Mouse (Mus musculus) liver, embryonic 14.5 days (tissue): Measurements from ENCODE around the gene Nmi. TPM values are rescaled to one million over a fixed set of nuclear protein-coding genes. Genes with fewer than 3 reads are reported as not detected.

ENCODE experiments used
- ATAC-seq: fragments of 200-750 bp; cut with Nextera tagmentation; 2 replicates; pipeline ENCODE4 v1.8.0; 2017; ENCODE audit warnings: moderate number of reproducible peaks, mild to moderate bottlenecking, moderate library complexity; ENCODE audit not compliant: insufficient read depth
- DNase-seq, 3 experiments: peaks; one replicate each; pipeline ENCODE4 v3.0.0-alpha.2; 2012 to 2013; ENCODE audit warnings: low read depth in 3 of 3, low spot score in 3 of 3
- H3K27ac ChIP-seq: fragments of 300-500 bp; sonication (generic); 2 replicates; pipeline ENCODE4 v1.5.1; 2014; ENCODE audit warnings: moderate library complexity, mild to moderate bottlenecking, control low read depth, inconsistent platforms
- H3K27me3 ChIP-seq: fragments of 300-500 bp; sonication (generic); 2 replicates; pipeline ENCODE4 v1.6.1; 2014; ENCODE audit warnings: mild to moderate bottlenecking, low read length, moderate library complexity; ENCODE audit not compliant: control insufficient read depth, insufficient read depth
- H3K36me3 ChIP-seq: fragments of 300-500 bp; sonication (generic); replicated peaks from 2 replicates; pipeline ENCODE4 v1.6.1; 2014; ENCODE audit warnings: low read depth; ENCODE audit not compliant: control insufficient read depth, insufficient read depth
- H3K4me1 ChIP-seq, 2 experiments: fragments of 200-500 bp in 1 of 2; fragments of 300-500 bp in 1 of 2; sonication (generic) in 1 of 2; replicated peaks; 2 replicates each; pipeline ENCODE4 v1.6.1; 2012 to 2014; ENCODE audit warnings: antibody characterized with exemption in 1 of 2, inconsistent platforms in 1 of 2, low read length in 1 of 2; ENCODE audit not compliant: control insufficient read depth in 2 of 2, insufficient read depth in 2 of 2
- H3K4me2 ChIP-seq: fragments of 300-500 bp; sonication (generic); 2 replicates; pipeline ENCODE4 v1.6.1; 2014; ENCODE audit warnings: low read depth, mild to moderate bottlenecking, control low read depth, moderate library complexity
- H3K4me3 ChIP-seq, 2 experiments: fragments of 200-500 bp in 1 of 2; fragments of 300-500 bp in 1 of 2; sonication (generic) in 1 of 2; 2 replicates each; pipeline ENCODE4 v1.5.1; 2012 to 2014; ENCODE audit warnings: low read depth in 2 of 2, low read length in 2 of 2, mild to moderate bottlenecking in 2 of 2, control low read depth in 1 of 2, inconsistent platforms in 1 of 2, moderate library complexity in 1 of 2; ENCODE audit not compliant: insufficient read depth in 1 of 2
- H3K9ac ChIP-seq: fragments of 300-500 bp; sonication (generic); replicated peaks from 2 replicates; pipeline ENCODE4 v1.6.1; 2014; ENCODE audit warnings: mild to moderate bottlenecking, control low read depth, moderate library complexity
- H3K9me3 ChIP-seq: fragments of 300-500 bp; sonication (generic); 2 replicates; pipeline ENCODE4 v1.6.1; 2016; ENCODE audit warnings: low read length, mixed read lengths; ENCODE audit not compliant: control insufficient read depth
- CTCF ChIP-seq: IDR thresholded peaks from 2 replicates; pipeline ENCODE4 v1.5.1; 2016; ENCODE audit warnings: antibody characterized with exemption, low read depth, control low read depth
- EP300 ChIP-seq: IDR thresholded peaks from 2 replicates; pipeline ENCODE4 v1.6.1; 2016; ENCODE audit warnings: antibody characterized with exemption, low read depth
- WGBS: fragments of 180-500 bp; shearing (Covaris S2); extraction: QIAGEN DNeasy Blood & Tissue Kit; methylation state at CpG from one replicate; pipeline ENCODE4 v1.1.7; 2014; ENCODE audit not compliant: insufficient replicate concordance; 5-methylcytosine and 5-hydroxymethylcytosine counted together
- polyA plus RNA-seq, 2 experiments: library from polyadenylated mRNA; depleted of rRNA in 1 of 2; stranded (reverse) in 1 of 2; unstranded in 1 of 2; fragments of >200 nt; fragmentation: Nextera tagmentation in 1 of 2; extraction: Ambion mirVana in 1 of 2; gene quantifications; 2 replicates each; pipeline versions ENCODE4 v1.2.1 to v1.2.3; 2012 to 2014

The Nmi gene
- polyA plus RNA-seq, 2 experiments: 5.1 to 11.0 TPM

DNA sequence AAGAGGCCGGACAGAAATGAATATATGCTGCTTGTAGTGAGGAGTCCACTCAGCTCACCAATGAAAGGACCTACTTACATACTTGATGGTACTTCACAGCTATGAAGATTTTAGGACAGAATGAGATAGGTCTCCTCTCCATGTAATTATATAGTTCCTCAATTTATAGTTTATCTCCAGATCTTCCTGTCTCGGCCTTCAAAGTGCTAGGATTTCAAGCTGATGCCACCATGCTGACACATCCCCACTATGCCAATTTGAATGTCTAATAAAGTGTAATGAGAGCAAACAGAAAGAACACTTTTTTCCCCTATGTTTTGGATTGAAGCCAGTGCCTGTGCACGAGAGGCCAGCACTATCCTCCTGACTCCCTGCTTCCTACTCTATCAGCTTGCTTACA, 36.7 kb downstream of the Nmi start:
- WGBS: 64% methylated on average over 3 of the region's 3 CpGs
- Histone ChIP-seq H3K4me1 (peaks cover 34 to 50% of the 10 kb centered on the region in 2 experiments), H3K9me3 (no peaks in the 10 kb centered on the region)

DNA sequence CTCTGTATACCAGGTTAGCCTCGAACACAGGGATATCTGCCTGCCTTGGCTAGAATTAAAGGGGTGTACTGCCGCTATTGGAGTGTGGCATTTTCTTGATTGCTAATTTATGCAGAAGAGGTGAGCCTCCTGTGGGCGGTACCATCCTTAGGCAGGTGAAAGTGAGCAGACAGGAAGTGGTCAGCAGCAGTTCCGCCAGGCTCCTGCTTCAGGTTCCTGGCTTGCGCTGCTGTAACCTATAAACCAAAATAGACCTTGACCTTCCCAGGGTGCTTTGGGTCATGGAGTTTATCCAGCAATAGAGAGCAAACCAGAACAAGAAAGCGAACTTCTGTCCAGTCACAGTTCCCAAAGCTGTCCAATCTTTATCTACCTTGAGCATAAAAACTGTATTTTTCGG, 37.4 kb downstream of the Nmi start:
- DNase-seq (no peak), ATAC-seq (no peak)
- peak overlapping the region; percentile 89 for H3K4me2 ChIP-seq
- H3K4me3 ChIP-seq: no peak overlapping the region
- no peak for TF ChIP-seq CTCF
- no peak for TF ChIP-seq EP300
- no peak overlapping the region for H3K9ac ChIP-seq
- H3K27ac ChIP-seq: no peak overlapping the region
- no peaks in the 10 kb centered on the region for H3K9me3 ChIP-seq
- H3K27me3 ChIP-seq: no peaks in the 10 kb centered on the region
- WGBS: 74% methylated on average over 7 of the region's 7 CpGs
- peaks cover 37 to 44% of the 10 kb centered on the region in 2 experiments for H3K4me1 ChIP-seq
- H3K36me3 ChIP-seq: peaks cover 3% of the 10 kb centered on the region

More for the DNA sequence above, 36.7 kb downstream of the Nmi start:
- no peak overlapping the region for H3K4me3 ChIP-seq
- H3K27me3 ChIP-seq: no peaks in the 10 kb centered on the region
- DNase-seq: no peak
- H3K9ac ChIP-seq: no peak overlapping the region
- TF ChIP-seq CTCF (no peak), EP300 (no peak)
- H3K36me3 ChIP-seq: no peaks in the 10 kb centered on the region; the same call in 1 of the 2 replicates
- no peak overlapping the region; the same call in 1 of the 2 replicates for H3K27ac ChIP-seq
- no peak for ATAC-seq
- peak overlapping the region; percentile 6; the same call in 1 of the 2 replicates for H3K4me2 ChIP-seq

GRCm38 (mm10) chr2:51934574-51935334, 38.5 kb downstream of the Nmi start, which contains the start of gene Rbm43:
TSS of gene Rbm43 (minus strand) at chr2:51935163.
- no peaks in the 10 kb centered on the region for H3K27me3 ChIP-seq
- no peaks in the 10 kb centered on the region for H3K9me3 ChIP-seq
- under 1% methylated on average over 48 of the region's 48 CpGs for WGBS
- TF ChIP-seq EP300: no peak
- peak; percentile 38; the same call in 1 of the 2 replicates for TF ChIP-seq CTCF
- peak within 1 kb of the TSS; percentile 89 for H3K4me2 ChIP-seq
- H3K36me3 ChIP-seq: peaks cover 12% of the 10 kb centered on the region
- peaks cover 37 to 44% of the 10 kb centered on the region in 2 experiments for H3K4me1 ChIP-seq
- peak within 1 kb of the TSS; percentile 74 for H3K9ac ChIP-seq
- peak within 1 kb of the TSS; percentile 69 for H3K27ac ChIP-seq
- peak; percentile 62 to 72 (median 68) for DNase-seq
- peak; percentile 70 for ATAC-seq
- H3K4me3 ChIP-seq: peak within 1 kb of the TSS; percentile 79 to 83

DNA sequence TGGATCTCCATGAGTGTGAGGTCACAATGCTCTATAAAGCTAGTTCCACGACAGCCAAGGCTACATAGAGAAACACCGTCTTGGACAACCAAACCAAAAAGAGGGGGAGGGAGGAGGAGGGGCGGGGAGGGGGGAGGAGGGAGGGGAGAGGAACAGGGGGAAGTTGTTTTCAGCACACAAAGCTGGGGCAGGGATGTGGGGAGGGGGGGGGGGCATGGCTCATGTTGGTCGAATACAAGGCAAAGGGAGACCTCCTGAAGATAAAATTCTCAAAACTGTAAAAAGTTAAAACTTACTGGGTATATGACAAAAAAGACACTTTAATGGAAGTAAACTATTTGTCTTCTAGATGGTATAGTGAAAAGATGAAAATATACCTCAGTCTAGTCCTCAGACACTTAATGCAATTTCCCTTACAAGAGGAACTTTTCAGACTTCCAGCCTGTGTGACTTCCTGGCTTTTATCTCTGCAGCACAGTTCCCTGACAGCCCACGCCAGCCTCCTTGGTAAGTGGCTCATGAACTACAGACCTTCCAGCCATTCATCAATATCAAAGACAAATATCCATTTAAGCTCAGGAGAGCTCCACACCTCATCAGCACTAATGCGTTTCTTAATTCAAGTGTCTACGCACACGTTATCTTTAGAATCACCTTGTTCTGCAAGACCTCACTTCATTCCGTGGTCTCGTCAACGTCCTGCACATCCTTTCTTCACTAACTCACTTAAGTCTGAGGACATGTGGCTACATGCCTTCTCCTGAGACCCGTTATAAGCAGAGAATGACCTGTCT, 39.8 kb downstream of the Nmi start:
- WGBS: 7% methylated on average over 11 of the region's 12 CpGs
- H3K9me3 ChIP-seq: no peaks in the 10 kb centered on the region
- peaks cover 30 to 35% of the 10 kb centered on the region in 2 experiments for H3K4me1 ChIP-seq
- peaks cover 21% of the 10 kb centered on the region for H3K36me3 ChIP-seq
- H3K27ac ChIP-seq: peak overlapping the region; percentile 69
- peak; percentile 26 to 38 (median 38) for DNase-seq
- H3K4me3 ChIP-seq: peak overlapping the region; percentile 79 to 83
- peak overlapping the region; percentile 74 for H3K9ac ChIP-seq
- no peaks in the 10 kb centered on the region for H3K27me3 ChIP-seq
- ATAC-seq: peak; percentile 58
- TF ChIP-seq EP300 (0 out of 2 replicates have a peak, but pooled peaks have one; percentile 4), CTCF (no peak)
- peak overlapping the region; percentile 89 for H3K4me2 ChIP-seq

DNA sequence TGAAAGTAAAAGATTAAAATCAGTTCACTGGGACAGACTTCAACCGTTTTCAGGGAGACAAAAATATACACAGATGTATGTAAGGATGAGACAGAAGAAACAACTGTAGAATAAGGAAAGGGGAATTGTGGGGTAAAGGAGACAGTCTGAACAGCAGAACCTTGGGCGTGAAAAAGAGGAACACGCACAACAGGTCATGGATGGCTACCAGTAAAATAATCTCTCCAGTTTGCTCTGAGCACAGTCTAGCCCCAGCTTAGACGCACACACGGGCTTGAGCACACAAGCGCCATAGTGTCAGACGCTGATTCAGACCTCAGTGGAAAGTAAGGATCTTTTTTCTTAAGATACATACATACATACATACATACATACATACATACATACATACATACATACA, 42.1 kb downstream of the Nmi start:
- Histone ChIP-seq H3K4me3 (no peak overlapping the region), H3K4me2 (no peak overlapping the region), H3K9me3 (no peaks in the 10 kb centered on the region), H3K27ac (no peak overlapping the region), H3K4me1 (peaks cover 16 to 20% of the 10 kb centered on the region in 2 experiments), H3K36me3 (peaks cover 22% of the 10 kb centered on the region), H3K27me3 (no peaks in the 10 kb centered on the region), H3K9ac (no peak overlapping the region)
- no peak for TF ChIP-seq CTCF
- no peak for TF ChIP-seq EP300
- DNase-seq (no peak), ATAC-seq (no peak)
- 85% methylated on average over 7 of the region's 7 CpGs for WGBS
